In the genomic region with DNA sequence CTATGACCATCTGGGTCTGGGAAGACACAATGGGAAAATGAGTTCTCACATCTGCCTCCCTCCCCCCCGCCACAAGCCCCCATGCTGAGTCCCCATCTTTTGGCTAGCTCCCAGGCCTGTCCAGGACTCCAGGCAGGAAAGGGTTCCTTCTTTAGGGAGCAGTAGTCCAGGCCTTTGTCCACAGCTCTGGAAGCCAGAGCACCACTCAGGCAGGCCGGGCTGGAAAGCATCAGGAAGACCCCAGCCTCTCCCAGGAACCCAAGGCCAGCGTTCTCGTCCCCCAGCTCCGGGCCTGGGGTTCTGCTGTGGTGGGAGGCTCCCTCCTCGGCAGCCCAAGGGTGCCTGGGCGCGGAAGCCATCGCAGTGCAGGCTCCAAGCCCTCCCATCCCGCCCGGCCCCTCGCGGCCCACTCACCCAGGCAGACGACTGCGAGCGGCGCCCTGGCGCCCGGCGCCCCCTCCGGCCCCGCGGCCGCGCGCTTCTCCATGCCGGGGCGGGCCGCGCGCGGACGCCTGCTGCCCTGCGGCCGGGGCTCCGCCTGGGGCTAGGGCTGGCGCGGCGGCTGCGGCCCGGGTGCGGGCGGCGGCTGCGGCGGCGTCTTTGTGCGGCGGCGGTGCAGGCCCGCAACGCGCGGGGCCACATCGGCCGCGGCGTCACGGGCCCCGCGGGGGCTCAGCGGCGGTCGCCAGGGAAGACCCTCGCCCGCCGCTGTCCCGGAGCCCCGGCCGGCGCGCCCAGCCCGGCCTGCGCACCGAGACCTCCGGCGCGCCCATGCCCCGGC, we compare ENCODE assay signal across 9 mouse cellular contexts. TPM values are rescaled to one million over a fixed set of nuclear protein-coding genes. Genes with fewer than 3 reads are reported as not detected.
DNase-seq lines count a peak whose midpoint lies in the region; ATAC-seq and TF ChIP-seq lines count a peak whose summit lies in the region.
"Had no signal": no experiment of that assay in that cellular context is flagged by ENCODE, and none has a peak within 500 bp of the region (broad histone marks: within the 10 kb centered on the region; RNA-seq: fewer than 3 reads in every experiment).

No protein-coding gene starts in this region.

- DNase-seq in gastrocnemius, postnatal 10 days: peak; percentile 36
- no peak for DNase-seq in gastrocnemius, adult 18-20 months (ENCODE audit: low spot score)
- no peak for DNase-seq in ES-E14 (ENCODE audit: low read depth, low spot score)
- DNase-seq in embryonic facial prominence, embryonic 10.5 days (ENCODE audit: low spot score): peak; percentile 67
- no peak for DNase-seq in spleen, postnatal 4 days (ENCODE audit: low spot score in 2 of 2)
- DNase-seq in layer of hippocampus, adult 9-10 months (ENCODE audit: low spot score): no peak

- no peaks in the 10 kb centered on the region for H3K9me3 ChIP-seq in ES-E14 (ENCODE audit: control insufficient read depth, insufficient read depth, low read depth, low read length)
- H3K9me3 ChIP-seq in embryonic facial prominence, embryonic 10.5 days: no peaks in the 10 kb centered on the region
- H3K9me3 ChIP-seq in hindbrain, embryonic 16.5 days (ENCODE audit: control insufficient read depth, low read length): no peaks in the 10 kb centered on the region
- H3K9me3 ChIP-seq in midbrain, embryonic 16.5 days (replicated peaks; ENCODE audit: control insufficient read depth, low read length, poor library complexity, severe bottlenecking): no peaks in the 10 kb centered on the region

- peak overlapping the region; percentile 76 for H3K9ac ChIP-seq in ES-E14 (ENCODE audit: insufficient read depth, low read depth, low read length, poor library complexity, severe bottlenecking)
- peak overlapping the region; percentile 97 for H3K9ac ChIP-seq in hindbrain, embryonic 16.5 days (ENCODE audit: low read depth, low read length)
- H3K9ac ChIP-seq in midbrain, embryonic 16.5 days (ENCODE audit: low read depth, low read length): peak overlapping the region; percentile 93

- H3K4me3 ChIP-seq in ES-E14 (ENCODE audit: insufficient read depth in 1 of 2, low read depth in 1 of 2, low read length in 2 of 2, poor library complexity in 1 of 2, severe bottlenecking in 1 of 2): peak overlapping the region; percentile 84 to 93
- H3K4me3 ChIP-seq in embryonic facial prominence, embryonic 10.5 days: peak overlapping the region; percentile 88
- peak overlapping the region; percentile 78 for H3K4me3 ChIP-seq in hindbrain, embryonic 16.5 days (ENCODE audit: low read length)
- H3K4me3 ChIP-seq in midbrain, embryonic 16.5 days (ENCODE audit: low read depth, low read length): peak overlapping the region; percentile 77

- no peaks in the 10 kb centered on the region for H3K4me1 ChIP-seq in ES-E14 (ENCODE audit: control insufficient read depth in 2 of 2, insufficient read depth in 2 of 2, low read length in 2 of 2, poor library complexity in 1 of 2)
- H3K4me1 ChIP-seq in embryonic facial prominence, embryonic 10.5 days: peaks cover 30% of the 10 kb centered on the region
- H3K4me1 ChIP-seq in hindbrain, embryonic 16.5 days (ENCODE audit: control insufficient read depth, insufficient read depth, low read depth, low read length): peaks cover 17% of the 10 kb centered on the region
- H3K4me1 ChIP-seq in midbrain, embryonic 16.5 days (ENCODE audit: control insufficient read depth, insufficient read depth, low read length): peaks cover 12% of the 10 kb centered on the region

- H3K36me3 ChIP-seq in ES-E14 (ENCODE audit: control insufficient read depth, insufficient read depth, low read length, poor library complexity, severe bottlenecking): no peaks in the 10 kb centered on the region; the same call in 1 of the 2 replicates
- H3K36me3 ChIP-seq in embryonic facial prominence, embryonic 10.5 days (replicated peaks): peaks cover 37% of the 10 kb centered on the region
- H3K36me3 ChIP-seq in hindbrain, embryonic 16.5 days (ENCODE audit: control insufficient read depth, insufficient read depth, low read length): peaks cover 16% of the 10 kb centered on the region
- H3K36me3 ChIP-seq in midbrain, embryonic 16.5 days (ENCODE audit: control insufficient read depth, insufficient read depth, low read length): peaks cover 12% of the 10 kb centered on the region

- peaks cover 13% of the 10 kb centered on the region for H3K27me3 ChIP-seq in embryonic facial prominence, embryonic 10.5 days (replicated peaks; ENCODE audit: low read depth, poor library complexity, severe bottlenecking)
- H3K27me3 ChIP-seq in hindbrain, embryonic 16.5 days (replicated peaks; ENCODE audit: control insufficient read depth, insufficient read depth, low read length): no peaks in the 10 kb centered on the region
- no peaks in the 10 kb centered on the region for H3K27me3 ChIP-seq in midbrain, embryonic 16.5 days (ENCODE audit: control insufficient read depth, insufficient read depth, low read depth, low read length)

- peak; percentile 55 for ATAC-seq in hindbrain, embryonic 16.5 days
- ATAC-seq in midbrain, embryonic 16.5 days: peak; percentile 64

- H3K4me2 ChIP-seq in hindbrain, embryonic 16.5 days (ENCODE audit: low read length): peak overlapping the region; percentile 82
- H3K4me2 ChIP-seq in midbrain, embryonic 16.5 days (ENCODE audit: low read length): peak overlapping the region; percentile 64

- WGBS in embryonic facial prominence, embryonic 10.5 days: 2% methylated on average over 79 of the region's 79 CpGs
- WGBS in hindbrain, embryonic 16.5 days: 0% methylated on average over 34 of the region's 79 CpGs
- WGBS in midbrain, embryonic 16.5 days: 0% methylated on average over 14 of the region's 79 CpGs

- in situ Hi-C loops in ES-E14 (cut with MboI; ENCODE audit: low sequenced_read_pairs in 2 of 2, unreplicated experiment in 2 of 2): no loop called here

- no peak overlapping the region for H3K27ac ChIP-seq in ES-E14 (ENCODE audit: insufficient read depth, low read depth, low read length, poor library complexity, severe bottlenecking)
- peak overlapping the region; percentile 93 for H3K27ac ChIP-seq in embryonic facial prominence, embryonic 10.5 days (replicated peaks)
- peak overlapping the region; percentile 91 for H3K27ac ChIP-seq in hindbrain, embryonic 16.5 days (ENCODE audit: low read depth, low read length)
- H3K27ac ChIP-seq in midbrain, embryonic 16.5 days (ENCODE audit: low read length): peak overlapping the region; percentile 88

TF ChIP-seq in ES-E14, 5 proteins besides CTCF, POLR2A, EP300 and RAD21:
- TF ChIP-seq MAFK (IDR thresholded peaks at IDR 0.05; ENCODE audit: insufficient read depth, low read depth, low read length): no peak
- no peak for TF ChIP-seq HCFC1 (IDR thresholded peaks at IDR 0.05; ENCODE audit: borderline replicate concordance, insufficient read depth, low read length)
- TF ChIP-seq ZNF384 (IDR thresholded peaks at IDR 0.05; ENCODE audit: low read depth, low read length): no peak
- TF ChIP-seq ZC3H11A (IDR thresholded peaks at IDR 0.05; ENCODE audit: borderline replicate concordance, low read depth, low read length): no peak

RNA-seq across cellular contexts. Expression of gene Lrp3, which starts 0.7 kb away (rescaled TPM):
- total RNA-seq in gastrocnemius, postnatal 10 days (2021): 10 to 100 TPM; 12.1 to 13.8 TPM
- 1 to 10 TPM; 5.8 to 6.1 TPM for total RNA-seq in gastrocnemius, adult 18-20 months (2021)
- total RNA-seq in ES-E14 (2012; rRNA removed): 3.1 and 3.7 TPM in 2 replicates
- polyA plus RNA-seq in embryonic facial prominence, embryonic 10.5 days (2016; fragmentation: Nextera tagmentation; extraction: Ambion mirVana): 10.5 and 10.6 TPM in 2 replicates
- polyA plus RNA-seq in hindbrain, embryonic 16.5 days (2015; fragmentation: Nextera tagmentation; extraction: Ambion mirVana): 25.1 and 25.5 TPM in 2 replicates
- 23.9 and 25.6 TPM in 2 replicates for polyA plus RNA-seq in midbrain, embryonic 16.5 days (2015; fragmentation: Nextera tagmentation; extraction: Ambion mirVana)
- total RNA-seq: hematopoietic stem cell, adult 5-6 weeks had no signal

RNA-seq across cellular contexts. Expression of gene Slc7a10, which starts 28.4 kb away (rescaled TPM):
- 1 to 10 TPM; 2.8 to 4.1 TPM for total RNA-seq in gastrocnemius, postnatal 10 days (2021)
- total RNA-seq in gastrocnemius, adult 18-20 months (2021): 1 to 10 TPM in 1 of 2 experiments, under 1 TPM in 1; 0.75 to 1.9 TPM
- 0.26 TPM in 1 of 2 replicates, not detected in the other for total RNA-seq in ES-E14 (2012; rRNA removed)
- 0.53 and 0.69 TPM in 2 replicates for polyA plus RNA-seq in embryonic facial prominence, embryonic 10.5 days (2016; fragmentation: Nextera tagmentation; extraction: Ambion mirVana)
- polyA plus RNA-seq in hindbrain, embryonic 16.5 days (2015; fragmentation: Nextera tagmentation; extraction: Ambion mirVana): 32.7 and 45.2 TPM in 2 replicates
- 9.8 and 21.0 TPM in 2 replicates for polyA plus RNA-seq in midbrain, embryonic 16.5 days (2015; fragmentation: Nextera tagmentation; extraction: Ambion mirVana)
- total RNA-seq: hematopoietic stem cell, adult 5-6 weeks had no signal

Comparison
In these comparisons a context has a peak if more than half of its experiments do, and no peak if none do; other contexts are left out.
1. DNase-seq: peak in gastrocnemius, postnatal 10 days (single experiment) and embryonic facial prominence, embryonic 10.5 days (single experiment); none in gastrocnemius, adult 18-20 months (single experiment), ES-E14 (single experiment), spleen, postnatal 4 days (0 of 2) and layer of hippocampus, adult 9-10 months (single experiment).
2. Peak in every context shown above with its lines, with median percentiles within 50 percentile points of each other: H3K4me3 ChIP-seq and H3K9ac ChIP-seq.